Mouse (Mus musculus) kidney, adult 2 months (tissue): ENCODE measurements around the gene Slc22a5. TPM values are rescaled to one million over a fixed set of nuclear protein-coding genes. Genes with fewer than 3 reads are reported as not detected.
A peak's percentile ranks its signal among the peaks of the same experiment; 100 is the strongest.

Experiments used
- DNase-seq: peaks from one replicate; pipeline ENCODE4 v3.0.0; 2021
- H3K27ac ChIP-seq: fragments of 200-500 bp; 2 replicates; pipeline ENCODE4 v1.5.1; 2012; ENCODE audit warnings: low read depth, low read length, control low read depth, inconsistent platforms; ENCODE audit not compliant: insufficient read depth
- H3K27me3 ChIP-seq: fragments of 200-500 bp; replicated peaks from 2 replicates; pipeline ENCODE4 v1.6.1; 2012; ENCODE audit warnings: mild to moderate bottlenecking, moderate library complexity, low read length, inconsistent platforms; ENCODE audit not compliant: control insufficient read depth, insufficient read depth
- H3K36me3 ChIP-seq: fragments of 200-500 bp; 2 replicates; pipeline ENCODE4 v1.6.1; 2012; ENCODE audit warnings: mild to moderate bottlenecking, moderate library complexity, low read length, inconsistent platforms; ENCODE audit not compliant: control insufficient read depth, insufficient read depth
- H3K4me1 ChIP-seq: fragments of 200-500 bp; 2 replicates; pipeline ENCODE4 v1.6.1; 2011; ENCODE audit warnings: low read length; ENCODE audit not compliant: control insufficient read depth, insufficient read depth
- H3K4me3 ChIP-seq: fragments of 200-500 bp; 2 replicates; pipeline ENCODE4 v1.5.1; 2011; ENCODE audit warnings: mild to moderate bottlenecking, low read depth, low read length, control low read depth; ENCODE audit not compliant: insufficient read depth
- CTCF ChIP-seq: fragments of 200-500 bp; conservative IDR thresholded peaks from 2 replicates; pipeline ENCODE4 v1.5.1; 2011; ENCODE audit warnings: low read depth, mild to moderate bottlenecking, control low read depth, low read length, moderate library complexity, mixed read lengths; ENCODE audit not compliant: insufficient read depth, insufficient read length
- POLR2A ChIP-seq: fragments of 200-500 bp; IDR thresholded peaks from one replicate; pipeline ENCODE4 v1.6.1; 2011; ENCODE audit warnings: low read depth, low read length, control low read depth
- WGBS: fragments of 180-500 bp; shearing (Covaris S2); methylation state at CpG from one replicate; pipeline ENCODE4 v1.1.7; 2018; 5-methylcytosine and 5-hydroxymethylcytosine counted together
- polyA plus RNA-seq: library from polyadenylated mRNA; depleted of rRNA; stranded (reverse); fragments of >200 nt; gene quantifications from 2 replicates; pipeline ENCODE4 v1.2.3, GENCODE M21; 2012

The Slc22a5 gene
- polyA plus RNA-seq, 1 experiment = 188 TPM

DNA sequence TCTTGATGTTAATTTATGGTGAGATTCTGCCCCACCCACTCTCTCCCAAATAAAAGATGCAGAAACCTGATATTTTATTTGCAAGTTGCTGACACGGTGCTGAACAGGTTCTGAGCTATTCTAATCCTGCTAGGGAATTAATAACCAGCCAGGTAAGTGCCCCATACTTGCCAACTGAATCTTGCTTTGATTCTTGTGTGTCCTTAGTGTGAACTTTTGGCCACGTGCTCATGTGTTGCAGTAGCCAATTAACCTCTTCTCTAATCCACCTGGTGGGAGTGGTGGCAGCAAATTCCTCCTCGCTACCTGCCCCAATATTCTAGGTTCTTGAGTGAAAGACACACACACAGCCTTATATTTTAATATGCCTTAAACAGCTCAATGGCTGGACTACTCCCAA lies 7.5 kb upstream of the Slc22a5 start:
- no peaks in the 10 kb centered on the region for H3K27me3 ChIP-seq
- WGBS = 23% methylated on average over 3 of the region's 3 CpGs
- DNase-seq = peak; percentile 88
- H3K27ac ChIP-seq = 0 out of 2 replicates have a peak overlapping the region, but pooled peaks have one; percentile 26
- TF ChIP-seq POLR2A (no peak), CTCF (no peak)
- H3K4me1 ChIP-seq = peaks cover 13% of the 10 kb centered on the region
- H3K36me3 ChIP-seq = no peaks in the 10 kb centered on the region
- no peak overlapping the region for H3K4me3 ChIP-seq

DNA sequence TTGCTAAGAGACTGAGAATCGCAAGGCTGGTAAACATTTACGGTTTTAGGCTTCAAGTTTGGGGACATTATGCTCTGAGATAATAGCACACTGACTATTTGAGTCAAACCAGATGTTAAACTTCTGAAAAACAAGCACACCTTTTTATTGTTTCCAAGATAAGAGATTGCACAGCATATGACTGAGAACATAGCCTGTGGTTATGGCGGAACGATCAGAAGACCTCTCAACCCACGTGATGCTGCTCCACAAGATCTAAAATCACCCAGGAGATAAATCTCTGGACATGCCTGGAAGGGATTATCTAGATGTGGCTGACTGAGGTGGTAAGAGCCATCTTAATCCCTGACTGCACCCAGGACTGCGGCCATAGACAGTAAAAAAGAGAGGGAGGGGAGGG lies 5.5 kb upstream of the Slc22a5 start:
- Histone ChIP-seq H3K4me3 (no peak overlapping the region), H3K36me3 (no peaks in the 10 kb centered on the region), H3K27ac (no peak overlapping the region), H3K4me1 (peaks cover 6% of the 10 kb centered on the region; the same call in 1 of the 2 replicates), H3K27me3 (no peaks in the 10 kb centered on the region)
- TF ChIP-seq CTCF (no peak), POLR2A (no peak)
- no peak for DNase-seq
- 86% methylated on average over 6 of the region's 6 CpGs for WGBS

DNA sequence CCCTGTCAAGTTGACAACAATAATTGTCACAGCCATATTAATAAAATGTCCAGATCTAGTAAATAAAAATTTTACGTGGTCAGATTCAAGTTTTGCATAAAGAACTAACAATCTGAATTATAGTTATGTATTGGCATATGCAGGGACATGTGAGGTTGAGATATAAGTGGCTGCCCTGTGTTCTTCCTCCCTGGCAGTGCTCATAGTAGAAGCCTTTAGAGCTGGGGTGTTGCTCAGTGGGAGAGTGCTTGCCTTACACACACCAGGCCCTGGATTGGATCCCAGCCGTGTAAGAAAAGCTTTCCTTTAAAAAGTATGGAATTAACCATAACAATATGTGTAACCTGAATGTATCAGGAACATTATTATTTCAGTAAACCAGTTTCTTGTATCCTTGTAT lies 2.0 kb upstream of the Slc22a5 start:
- no peak for DNase-seq
- 67% methylated on average over 2 of the region's 2 CpGs for WGBS
- no peak for TF ChIP-seq POLR2A
- TF ChIP-seq CTCF = no peak
- H3K36me3 ChIP-seq = no peaks in the 10 kb centered on the region
- H3K27ac ChIP-seq = peak overlapping the region; percentile 76
- H3K27me3 ChIP-seq = no peaks in the 10 kb centered on the region
- H3K4me3 ChIP-seq = no peak overlapping the region
- peaks cover 11% of the 10 kb centered on the region; the same call in 1 of the 2 replicates for H3K4me1 ChIP-seq

DNA sequence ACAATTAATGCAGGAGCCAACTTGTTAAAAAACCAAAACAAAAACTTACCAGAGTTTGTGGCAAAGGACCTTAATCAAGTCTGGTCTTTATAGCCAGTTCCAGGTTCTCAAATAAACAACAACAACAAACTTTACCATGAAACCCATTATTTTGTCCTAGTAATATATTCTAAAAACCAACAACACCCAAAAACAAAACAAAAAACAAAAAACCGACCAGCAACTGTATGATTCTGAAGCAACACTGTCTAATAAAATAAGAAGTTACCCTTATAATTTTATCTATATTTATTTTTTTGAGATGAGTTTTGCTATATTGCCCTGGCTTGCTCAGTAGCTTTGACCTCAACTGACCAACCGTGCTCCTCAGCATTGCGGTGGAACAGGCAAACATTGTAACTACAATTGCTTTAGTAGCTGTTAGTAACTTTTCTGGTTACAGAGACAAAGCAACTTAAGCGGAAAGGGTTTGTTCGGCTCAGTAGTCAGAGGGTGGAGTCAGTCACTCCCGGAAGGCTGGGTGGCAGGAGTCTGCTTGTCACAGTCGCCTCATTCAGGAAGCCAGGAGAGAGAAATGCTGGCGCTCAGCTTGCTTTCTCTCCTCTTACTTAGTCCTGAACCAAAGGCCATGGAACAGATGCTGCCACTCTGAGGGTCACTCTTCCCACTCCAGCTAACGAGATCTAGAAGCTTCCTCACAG lies 1.4 kb upstream of the Slc22a5 start:
- TF ChIP-seq POLR2A = no peak
- TF ChIP-seq CTCF = no peak
- peak; percentile 76 for DNase-seq
- WGBS = 26% methylated on average over 9 of the region's 9 CpGs

DNA sequence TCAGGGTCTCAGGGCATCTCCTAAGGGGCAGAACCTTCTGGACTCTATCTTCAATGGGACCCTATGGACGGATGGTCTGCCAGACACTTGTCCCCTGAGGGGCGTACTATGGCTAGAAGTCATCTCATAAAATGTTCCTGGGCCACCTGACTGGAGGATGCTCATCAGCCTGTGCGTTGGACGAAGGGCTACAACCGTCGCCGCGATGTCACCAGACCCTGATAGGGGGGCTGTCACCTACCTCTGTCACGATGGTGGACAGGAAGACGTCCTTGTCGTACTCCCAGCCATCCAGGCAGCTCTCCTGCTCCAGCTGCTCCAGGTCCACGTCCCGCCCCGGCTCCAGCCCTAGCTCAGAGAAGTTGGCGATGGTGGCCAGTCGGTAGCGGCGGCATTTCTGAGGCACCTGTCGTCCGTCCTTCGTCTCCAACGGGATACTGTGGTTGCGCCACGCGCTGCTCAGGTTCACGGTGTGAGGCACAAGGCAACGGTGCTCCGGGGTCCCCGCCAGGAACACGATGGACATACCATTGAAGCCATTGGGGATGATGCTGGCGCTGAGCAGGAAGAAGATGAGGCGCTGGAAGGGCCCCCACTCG lies 455 bp downstream of the Slc22a5 start:
- TF ChIP-seq POLR2A = no peak
- TF ChIP-seq CTCF = no peak
- peak overlapping the region; percentile 94 for H3K4me3 ChIP-seq
- H3K27ac ChIP-seq = peak overlapping the region; percentile 95
- H3K36me3 ChIP-seq = no peaks in the 10 kb centered on the region; the same call in 1 of the 2 replicates
- H3K27me3 ChIP-seq = no peaks in the 10 kb centered on the region
- peaks cover 19% of the 10 kb centered on the region; the same call in 1 of the 2 replicates for H3K4me1 ChIP-seq
- no peak for DNase-seq
- WGBS = 2% methylated on average over 33 of the region's 33 CpGs

More for the DNA sequence above, 1.4 kb upstream of the Slc22a5 start:
- no peaks in the 10 kb centered on the region for H3K27me3 ChIP-seq
- H3K4me3 ChIP-seq = no peak overlapping the region
- H3K4me1 ChIP-seq = peaks cover 16% of the 10 kb centered on the region; the same call in 1 of the 2 replicates
- H3K36me3 ChIP-seq = no peaks in the 10 kb centered on the region
- H3K27ac ChIP-seq = peak overlapping the region; percentile 76

DNA sequence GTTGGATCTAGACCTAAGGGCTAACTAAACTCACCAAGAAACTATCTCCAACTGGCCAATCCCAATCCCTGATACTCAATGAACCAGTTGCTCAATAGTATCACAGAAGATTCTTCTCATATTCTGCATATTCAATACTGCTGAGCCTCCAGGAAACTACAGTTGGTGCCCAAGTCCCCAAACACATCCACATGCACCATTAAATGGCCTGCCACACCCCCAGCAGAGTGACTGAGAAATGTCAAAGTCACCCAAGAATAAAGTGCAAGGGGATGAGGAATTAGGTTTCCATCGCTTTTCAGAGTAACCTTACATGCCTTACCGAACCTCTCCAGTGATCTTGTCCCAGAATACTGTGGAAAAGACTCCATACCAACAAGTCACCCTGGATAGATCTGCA lies 1.2 kb downstream of the Slc22a5 start:
- H3K36me3 ChIP-seq = peaks cover 2% of the 10 kb centered on the region; the same call in 1 of the 2 replicates
- no peaks in the 10 kb centered on the region for H3K27me3 ChIP-seq
- peaks cover 19% of the 10 kb centered on the region; the same call in 1 of the 2 replicates for H3K4me1 ChIP-seq
- H3K4me3 ChIP-seq = peak overlapping the region; percentile 94
- 40% methylated on average over 2 of the region's 2 CpGs for WGBS
- DNase-seq = no peak
- peak overlapping the region; percentile 95 for H3K27ac ChIP-seq
- TF ChIP-seq CTCF (no peak), POLR2A (no peak)

DNA sequence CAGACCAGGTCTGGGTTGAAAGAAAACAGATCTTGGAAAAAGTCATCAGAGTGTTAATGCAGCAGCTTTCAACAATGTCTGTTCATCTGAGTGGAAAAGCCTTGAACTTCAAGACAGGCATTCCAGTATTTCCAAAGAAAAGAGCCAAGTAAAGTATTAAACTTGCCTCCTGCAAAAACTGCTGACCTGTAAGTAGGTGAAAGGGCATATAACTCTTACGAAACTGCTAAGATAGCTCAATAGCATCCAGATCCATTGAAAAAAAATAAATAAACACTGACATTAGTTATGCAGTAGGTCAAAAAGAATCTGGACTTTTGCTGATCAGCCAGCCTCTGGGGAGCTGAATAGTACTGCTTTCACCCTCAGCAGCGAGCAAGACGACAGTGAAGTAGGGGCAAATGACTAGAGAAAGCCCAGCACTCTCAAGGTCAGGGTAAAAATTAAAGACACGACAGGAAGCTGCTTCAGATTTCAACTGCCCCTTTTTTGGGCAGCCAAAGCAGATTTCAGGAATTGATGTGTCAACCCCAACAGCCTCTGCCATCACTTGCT lies 2.3 kb downstream of the Slc22a5 start:
- 30% methylated on average over 4 of the region's 4 CpGs for WGBS
- no peaks in the 10 kb centered on the region for H3K27me3 ChIP-seq
- H3K4me3 ChIP-seq = peak overlapping the region; percentile 94
- peaks cover 2% of the 10 kb centered on the region; the same call in 1 of the 2 replicates for H3K36me3 ChIP-seq
- H3K4me1 ChIP-seq = peaks cover 19% of the 10 kb centered on the region; the same call in 1 of the 2 replicates
- peak; percentile 91 for DNase-seq
- TF ChIP-seq POLR2A (no peak), CTCF (no peak)
- peak overlapping the region; percentile 95 for H3K27ac ChIP-seq
